Mouse (Mus musculus) regulatory T cell (primary cell): ENCODE measurements around the gene C5ar1.

Source experiments
- in situ Hi-C: fragments of 300-600 bp; cut with MboI, MseI; formaldehyde crosslinking; loops from one replicate; pipeline ENCODE4 v1.15.1; 2025; ENCODE audit warnings: high pct_unique_total_duplicates

The C5ar1 gene

DNA sequence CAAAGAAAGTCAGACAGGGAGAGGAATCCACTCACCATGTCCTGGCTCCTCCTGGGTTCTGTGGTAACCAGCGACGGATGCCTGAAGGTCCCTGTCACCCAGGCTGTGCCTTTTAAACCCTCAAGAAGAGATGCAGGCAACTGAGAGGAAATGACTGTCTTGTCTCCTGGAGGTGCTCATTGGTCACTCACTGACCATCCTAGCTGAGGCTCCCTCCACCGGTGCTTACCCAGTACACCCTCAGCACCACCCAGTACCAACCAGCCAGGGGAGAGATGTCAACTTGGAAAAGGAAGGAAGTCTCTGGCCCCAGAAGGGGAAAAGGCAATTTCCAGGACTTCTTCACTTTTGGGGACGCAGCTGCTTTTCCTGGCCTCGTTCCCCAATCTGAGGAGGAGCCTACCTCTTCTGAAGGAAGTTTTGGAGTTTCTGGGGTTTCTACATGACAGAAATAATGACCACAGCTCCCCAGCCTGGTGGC is at the start of gene C5ar1:
Gene C5ar1, minus strand, starts transcription at position 431 of the 481 bp plus-strand sequence.
- in situ Hi-C loops: no loop called here

DNA sequence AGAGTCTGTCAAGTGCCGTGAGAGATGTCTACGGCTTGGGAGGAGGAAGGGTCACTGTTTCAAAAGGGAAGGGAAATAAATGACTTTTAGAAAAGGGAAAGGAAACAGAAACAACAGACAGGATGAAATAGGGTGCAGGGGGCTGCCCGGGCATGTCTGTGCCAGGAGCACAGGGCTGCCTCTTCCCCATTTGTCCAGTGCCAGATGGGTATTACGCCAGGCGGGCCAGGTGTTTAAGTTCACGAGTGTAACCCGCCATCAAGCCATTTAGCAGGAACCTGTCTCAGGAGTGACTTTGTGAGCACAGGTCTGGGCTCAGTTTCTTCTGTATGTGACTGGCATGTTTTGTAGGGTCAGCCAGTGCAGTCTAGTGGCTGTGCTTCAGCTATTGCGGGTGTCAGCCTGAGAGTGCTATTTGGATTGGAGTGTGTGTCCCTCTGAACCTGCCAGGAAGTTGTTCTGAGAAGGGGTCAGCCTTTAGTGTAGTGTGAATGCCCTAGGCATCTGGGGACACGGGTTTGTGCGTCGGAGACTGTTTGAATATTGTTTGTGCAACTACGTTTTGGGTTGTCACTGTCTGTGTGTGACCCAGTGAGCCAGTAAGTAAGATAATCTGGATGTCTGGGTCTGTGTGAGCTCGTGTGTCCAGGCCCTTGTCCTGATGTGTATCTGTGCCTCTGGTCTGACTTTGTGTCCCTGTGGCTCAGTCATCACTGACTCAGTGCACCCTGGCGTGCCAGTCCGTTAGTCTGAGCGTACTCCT is 49.4 kb upstream of the C5ar1 start:
- in situ Hi-C loops: loop anchor here (10.0 kb wide), 1 partner anchor 306 kb away; the partner anchor contains the start of gene Arhgap35

DNA sequence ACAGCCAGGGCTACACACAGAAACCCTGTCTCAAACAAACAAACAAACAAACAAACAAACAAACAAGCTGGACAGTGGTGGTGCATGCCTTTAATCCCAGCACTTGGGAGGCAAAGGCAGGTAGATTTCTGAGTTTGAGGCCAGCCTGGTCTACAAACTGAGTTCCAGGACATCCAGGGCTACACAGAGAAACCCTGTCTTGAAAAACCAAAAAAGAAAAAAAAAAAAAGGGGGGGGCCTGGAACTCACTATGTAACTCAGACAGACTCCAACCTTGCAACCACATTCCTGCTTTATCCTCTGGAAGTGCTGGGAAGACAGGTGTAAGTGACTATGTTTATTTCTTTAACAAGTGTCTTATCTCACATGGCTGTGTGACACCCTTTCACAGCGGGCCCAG is 48.8 kb upstream of the C5ar1 start, which contains the start of gene Bbc3:
Gene Bbc3, plus strand, starts transcription at position 301 of the 400 bp plus-strand sequence.
- in situ Hi-C loops: loop anchor here (10.0 kb wide), 1 partner anchor 307 kb away; the partner anchor contains the start of gene Arhgap35

DNA sequence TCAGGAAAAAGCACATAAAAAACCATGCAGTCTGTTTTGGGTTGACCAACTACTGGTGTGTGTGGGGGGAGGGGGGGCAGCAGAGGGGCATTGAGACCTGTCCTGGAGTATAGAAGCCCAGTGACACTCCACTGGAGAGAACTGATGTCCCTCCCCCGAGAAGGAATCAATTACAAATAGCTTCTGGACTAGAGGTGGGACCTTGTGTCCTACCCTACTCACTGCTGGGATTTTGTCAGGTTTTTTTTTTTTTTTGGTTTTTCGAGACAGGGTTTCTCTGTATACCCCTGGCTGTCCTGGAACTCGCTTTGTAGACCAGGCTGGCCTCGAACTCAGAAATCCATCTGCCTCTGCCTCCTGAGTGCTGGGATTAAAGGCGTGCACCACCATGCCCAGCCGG is 47.8 kb upstream of the C5ar1 start:
- in situ Hi-C loops: loop anchor here (10.0 kb wide), 1 partner anchor 308 kb away; the partner anchor contains the start of gene Arhgap35

DNA sequence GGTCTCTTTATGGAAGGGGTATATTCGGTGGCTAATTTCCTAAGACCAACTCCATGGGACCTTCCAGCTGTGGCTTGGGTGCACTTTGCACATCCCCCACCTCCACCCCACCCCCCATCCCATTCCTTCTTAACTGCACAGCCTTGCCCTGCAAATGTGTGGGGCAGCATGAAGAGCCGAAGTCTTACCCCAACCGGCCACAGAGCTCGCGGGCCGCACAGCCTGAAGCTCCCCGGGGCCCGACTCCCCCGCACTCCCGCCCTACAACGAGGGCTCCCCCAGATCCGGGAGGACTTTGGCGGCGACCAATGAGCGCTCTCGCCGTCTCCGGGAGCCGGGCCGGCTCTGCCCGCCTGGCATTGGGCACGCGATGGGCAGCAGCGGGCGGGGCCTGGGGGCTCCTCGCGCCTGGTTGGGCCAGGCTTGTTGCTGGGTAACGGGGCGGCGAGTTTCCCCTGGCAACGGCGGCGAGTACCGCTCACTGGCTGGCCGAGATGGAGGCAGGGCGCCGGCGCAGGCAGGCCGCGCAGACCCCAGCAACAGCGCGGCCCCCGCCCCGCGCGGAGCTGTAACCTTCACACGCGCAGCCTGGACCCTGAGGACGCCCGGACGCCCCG is 40.2 kb upstream of the C5ar1 start:
- in situ Hi-C loops: loop anchor here (10.0 kb wide), 1 partner anchor 315 kb away; the partner anchor contains the start of gene Arhgap35

DNA sequence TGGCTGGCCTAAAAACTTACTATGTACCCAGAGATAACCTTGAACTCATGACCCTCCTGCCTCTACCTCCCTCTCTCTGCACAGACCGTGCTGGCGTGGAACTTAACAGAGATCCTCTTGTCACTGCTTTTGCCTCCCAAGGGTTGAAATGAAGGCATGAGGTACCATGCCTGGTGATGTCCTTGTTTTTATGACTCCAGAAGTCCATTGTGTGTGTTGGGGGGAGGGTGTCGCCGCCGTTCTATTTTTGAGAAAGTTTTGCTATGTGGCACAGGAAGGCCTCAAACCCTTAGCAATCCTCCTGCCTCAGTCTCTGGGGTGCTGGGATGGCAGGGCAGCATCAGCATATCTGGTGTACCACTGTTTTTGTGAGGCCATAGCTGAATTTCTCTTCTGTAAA is 39.6 kb upstream of the C5ar1 start:
- in situ Hi-C loops: no loop called here

DNA sequence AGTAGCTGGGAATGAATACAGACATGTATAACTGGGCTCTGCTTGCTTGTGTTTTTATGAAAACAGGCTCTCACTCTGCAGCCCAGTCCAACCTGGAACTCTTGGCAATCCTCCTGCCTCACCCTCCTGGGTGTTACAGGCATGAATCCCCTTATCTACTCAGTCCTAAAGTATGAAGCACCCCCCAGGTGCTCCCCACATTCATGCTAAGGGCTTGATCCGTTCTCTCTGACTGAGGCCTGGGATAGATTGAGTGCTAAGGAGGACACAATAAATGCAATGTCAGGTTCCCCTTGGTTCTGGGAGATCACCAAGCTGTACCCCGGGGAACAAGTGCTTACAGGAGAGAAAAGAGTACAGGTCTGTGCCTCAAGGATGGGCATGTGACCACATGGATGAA is 38.3 kb upstream of the C5ar1 start:
- in situ Hi-C loops: no loop called here

DNA sequence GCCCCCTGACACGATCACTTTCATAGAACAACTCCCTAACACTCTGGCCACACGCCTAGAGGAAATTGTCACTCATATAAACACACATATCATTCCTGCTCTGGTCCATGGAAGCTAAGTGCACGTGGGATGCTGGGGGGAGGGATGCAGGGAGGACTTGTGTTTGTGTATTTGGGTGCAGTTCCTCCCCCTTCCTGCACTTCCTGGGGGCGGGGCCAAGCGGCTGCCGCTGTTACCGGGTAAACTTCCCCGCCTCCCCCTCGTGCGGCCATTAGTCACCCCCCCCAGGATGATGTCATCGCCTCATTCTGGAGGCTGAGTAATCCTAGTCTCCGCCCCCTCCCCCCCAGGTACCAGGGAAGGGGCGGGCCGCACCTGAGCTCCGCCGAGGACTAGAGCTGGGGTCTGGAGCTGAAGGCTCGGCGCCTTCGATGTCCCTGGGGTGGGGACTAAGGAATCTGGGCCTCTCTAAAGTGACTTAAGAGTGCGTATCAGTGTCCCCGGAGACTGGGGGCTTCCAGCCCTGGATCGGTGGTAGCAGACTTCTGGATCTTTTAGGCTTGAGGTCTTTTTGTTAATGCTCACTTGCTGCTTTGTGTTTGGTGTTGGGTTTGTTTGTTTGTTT is 37.5 kb upstream of the C5ar1 start:
- in situ Hi-C loops: no loop called here

DNA sequence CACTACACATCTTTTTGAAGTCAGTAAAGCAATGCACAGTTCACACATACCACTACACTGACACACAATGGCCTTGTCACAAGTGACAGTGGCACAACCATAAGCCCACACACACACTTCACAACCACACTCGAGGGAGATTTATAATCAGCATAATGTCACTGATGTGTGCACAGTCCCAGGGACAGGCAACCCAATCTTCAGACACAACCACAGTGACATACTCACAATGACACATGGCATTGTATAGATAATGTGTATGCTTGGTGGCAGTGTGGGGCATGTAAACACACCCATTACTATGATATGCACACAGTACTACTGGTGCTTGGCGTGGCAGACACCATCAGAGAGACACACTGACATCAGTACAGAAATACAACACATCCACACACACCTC is 36.8 kb upstream of the C5ar1 start:
- in situ Hi-C loops: no loop called here

DNA sequence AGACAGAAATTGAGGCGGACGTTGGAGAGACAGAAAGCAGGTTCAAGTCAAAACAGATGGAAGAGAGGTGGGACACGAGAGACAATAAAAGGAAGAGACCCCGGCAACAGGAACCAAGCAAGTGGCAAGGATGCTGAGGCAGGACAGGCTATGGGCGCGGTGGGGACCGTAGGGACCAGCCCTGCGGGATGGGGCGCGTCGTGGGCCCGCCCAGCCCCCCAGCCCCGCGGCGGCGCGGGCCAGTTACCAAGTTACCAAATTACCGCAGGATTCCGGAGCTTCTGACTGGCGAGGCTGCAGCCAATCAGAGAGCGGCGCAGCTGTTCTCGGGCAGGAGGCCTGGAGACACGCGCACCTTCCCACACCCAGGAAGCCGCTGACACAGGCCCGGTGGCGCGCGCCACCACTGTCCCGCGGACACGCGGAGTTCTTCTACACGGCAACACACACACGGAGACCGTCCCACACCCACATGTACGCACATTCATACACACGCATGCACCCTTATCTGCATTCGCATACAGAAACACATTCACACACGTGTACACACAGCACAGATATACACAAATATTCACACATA is 36.1 kb upstream of the C5ar1 start:
- in situ Hi-C loops: no loop called here

DNA sequence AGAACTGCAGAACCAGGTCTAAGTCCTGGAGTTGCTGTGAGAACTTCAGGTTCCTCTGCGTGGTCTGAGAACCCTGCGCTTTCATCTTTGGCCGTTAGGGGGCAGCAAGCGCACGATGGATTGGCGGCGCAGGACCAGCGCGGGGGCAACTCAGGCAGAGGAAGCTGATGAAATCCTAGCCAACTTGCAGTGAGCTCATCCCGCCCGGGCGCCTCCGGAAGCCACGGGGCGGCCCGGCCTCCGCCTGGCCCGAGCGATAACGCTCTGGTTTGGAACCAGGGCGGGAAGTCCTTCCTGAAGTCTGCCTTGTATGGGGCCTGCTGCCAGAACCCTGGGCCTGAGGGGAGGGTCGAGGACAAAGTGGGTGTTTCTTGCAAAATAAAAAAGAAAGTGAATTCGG is 35.5 kb upstream of the C5ar1 start:
- in situ Hi-C loops: loop anchor here (5.0 kb wide), 1 partner anchor 32 kb away; no protein-coding TSS in a partner anchor

DNA sequence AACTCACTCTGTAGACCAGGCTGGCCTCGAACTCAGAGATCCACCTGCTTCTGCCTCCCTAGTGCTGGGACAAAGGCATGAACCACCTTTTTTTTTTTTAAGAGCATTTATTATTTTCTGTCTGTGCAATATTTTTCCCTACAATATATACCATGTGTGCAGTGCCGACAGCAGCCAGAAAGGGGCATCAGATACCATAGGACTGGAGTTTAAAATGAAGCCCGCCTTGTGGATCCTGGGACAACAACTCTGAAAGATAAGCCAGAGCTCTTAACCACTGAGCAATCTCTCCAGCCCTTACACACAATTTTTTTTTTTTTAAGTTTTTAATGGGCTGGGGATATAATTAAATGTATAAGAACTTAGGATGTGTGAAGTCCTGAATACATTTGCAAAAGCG is 35.0 kb upstream of the C5ar1 start:
- in situ Hi-C loops: loop anchor here (5.0 kb wide), 1 partner anchor 33 kb away; no protein-coding TSS in a partner anchor

DNA sequence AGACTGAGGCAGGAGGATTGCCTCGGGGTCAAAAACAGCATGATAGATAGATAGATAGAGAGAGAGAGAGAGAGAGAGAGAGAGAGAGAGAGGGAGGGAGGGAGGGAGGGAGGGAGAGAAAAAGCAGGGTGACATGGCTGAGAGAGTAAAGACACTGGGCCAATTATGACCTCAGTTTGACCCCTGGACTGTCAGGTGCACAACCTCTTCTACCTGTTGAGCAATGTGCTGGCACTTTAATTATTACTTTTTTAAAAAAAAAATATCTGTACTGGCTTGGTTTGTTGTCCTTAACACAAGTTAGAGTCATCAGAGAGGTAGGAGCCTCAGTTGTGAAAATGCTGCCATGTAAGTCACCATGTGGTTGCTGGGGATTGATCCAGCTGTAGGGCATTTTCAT is 28.5 kb upstream of the C5ar1 start:
- in situ Hi-C loops: no loop called here

DNA sequence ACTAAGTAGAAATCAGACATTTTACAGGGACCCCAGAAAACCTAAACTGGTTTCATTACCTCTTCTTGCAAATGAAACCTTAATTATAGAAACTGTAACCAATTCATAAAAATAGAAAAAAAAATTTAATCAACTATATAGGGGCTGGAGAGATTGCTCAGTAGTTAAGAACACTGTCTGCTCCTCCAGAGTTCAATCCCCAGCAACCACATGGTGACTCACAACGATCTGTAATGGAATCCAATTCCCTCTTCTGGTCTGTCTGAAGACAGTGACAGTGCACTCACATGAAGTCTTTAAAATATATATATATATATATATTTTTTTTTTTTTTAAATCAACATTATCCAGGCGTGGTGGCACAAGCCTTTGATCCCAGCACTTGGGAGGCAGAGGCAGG is 27.7 kb upstream of the C5ar1 start:
- in situ Hi-C loops: no loop called here

DNA sequence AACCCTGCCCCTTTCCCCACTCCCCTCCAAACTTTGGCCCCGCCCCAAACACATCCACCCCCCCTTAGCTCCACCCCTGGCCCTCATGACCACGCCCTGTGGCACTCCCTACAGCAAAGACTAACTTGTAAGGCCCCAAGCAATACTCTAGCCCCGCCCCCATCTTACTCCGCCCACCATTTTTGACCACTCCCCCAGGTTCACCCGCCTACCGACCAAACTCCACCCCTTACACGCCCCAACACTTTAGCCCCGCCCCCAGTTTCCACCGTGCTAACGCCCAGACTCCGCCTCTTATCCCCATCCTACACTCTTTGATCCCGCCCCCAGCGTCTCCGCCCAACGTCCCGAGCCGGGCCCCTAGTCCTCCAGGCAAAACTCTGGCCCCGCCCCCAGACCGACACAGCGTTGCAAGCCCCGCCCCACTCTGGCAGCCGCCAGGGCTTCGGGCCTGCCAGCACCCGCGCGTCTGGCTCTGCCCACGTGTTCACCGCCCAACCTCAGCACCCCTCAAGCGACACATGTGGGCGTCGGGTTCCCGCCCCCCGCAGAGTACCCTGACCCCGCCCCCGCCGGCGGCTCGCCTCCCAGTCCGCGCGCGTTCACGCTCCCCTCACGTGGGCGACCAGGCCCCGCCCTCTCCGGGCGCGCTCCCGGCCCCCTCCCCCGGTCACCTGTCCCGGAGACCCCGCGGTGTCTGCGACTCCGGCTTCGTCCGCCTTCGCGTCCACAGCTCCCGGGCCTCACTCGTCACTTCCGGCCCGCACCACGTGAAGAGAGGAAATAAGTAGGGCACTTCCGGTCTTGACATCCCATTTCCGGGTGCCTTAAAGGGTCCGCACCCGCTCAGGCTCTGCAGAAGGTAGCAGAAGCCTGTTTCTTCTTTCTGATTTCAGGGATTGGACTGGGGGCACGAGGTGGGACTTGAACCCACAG is 27.0 kb upstream of the C5ar1 start, which contains the start of gene Ccdc9:
Gene Ccdc9, minus strand, starts transcription at position 770 of the 936 bp plus-strand sequence.
- in situ Hi-C loops: no loop called here

DNA sequence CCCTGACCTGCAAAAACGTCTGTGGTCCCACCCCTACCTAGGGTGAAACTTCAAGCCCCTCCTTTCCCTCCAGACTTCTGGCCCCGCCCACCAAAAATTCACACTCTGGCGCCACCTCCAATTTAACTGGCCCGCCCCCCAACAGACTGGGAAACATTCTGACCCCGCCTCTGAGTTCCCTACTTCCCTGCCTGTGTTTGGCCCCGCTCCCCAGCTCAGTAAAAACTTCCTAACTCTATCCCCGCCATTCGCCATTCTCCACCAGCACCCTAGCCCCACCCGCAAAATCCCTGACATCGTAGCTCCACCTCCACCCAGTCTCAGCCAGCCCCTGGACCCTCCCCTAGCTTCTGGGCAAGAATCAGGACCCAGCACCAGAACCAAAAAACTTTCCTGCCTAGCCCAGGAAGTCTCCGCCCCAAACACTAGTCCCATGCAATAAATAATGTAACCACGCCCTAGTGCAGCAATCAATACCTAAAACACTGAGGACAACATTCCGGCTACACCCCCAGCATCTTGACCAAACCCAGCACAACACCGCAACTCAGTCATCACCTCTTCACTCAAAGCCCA is 26.2 kb upstream of the C5ar1 start:
- in situ Hi-C loops: no loop called here

DNA sequence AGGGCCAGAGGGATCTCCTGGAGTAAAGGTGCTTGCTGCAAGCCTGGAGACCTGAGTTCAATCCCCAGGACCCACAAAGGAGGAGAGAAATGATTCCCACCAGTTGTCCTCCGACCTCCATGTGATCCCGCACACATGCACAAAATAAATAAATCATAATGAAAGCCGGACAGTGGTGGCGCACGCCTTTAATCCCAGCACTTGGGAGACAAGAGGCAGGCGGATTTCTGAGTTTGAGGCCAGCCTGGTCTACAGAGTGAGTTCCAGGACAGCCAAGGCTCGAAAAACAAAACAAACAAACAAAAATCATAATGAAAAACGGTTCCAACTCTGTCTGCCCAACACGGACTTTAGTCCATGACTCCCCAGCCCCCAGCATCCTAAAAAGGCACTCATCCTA is 25.6 kb upstream of the C5ar1 start:
- in situ Hi-C loops: no loop called here

DNA sequence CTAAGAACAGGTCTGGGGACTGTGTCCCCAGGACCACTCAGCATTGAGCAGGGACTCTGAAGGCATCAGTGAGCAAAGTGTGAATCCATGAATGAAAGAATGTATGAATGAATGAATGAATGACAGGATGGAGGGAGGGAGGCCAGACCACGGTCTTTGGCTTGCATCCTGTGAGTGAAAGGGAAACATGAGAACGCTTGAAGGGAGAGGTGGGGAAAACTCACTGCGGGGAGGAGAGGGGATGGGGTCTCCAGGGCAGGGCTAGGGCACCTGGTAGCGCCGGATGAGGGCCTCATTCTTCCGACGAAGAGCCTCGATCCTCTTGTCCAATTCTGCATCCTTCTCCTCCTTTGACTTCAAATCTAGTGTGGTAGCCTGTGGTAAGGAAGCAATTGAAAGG is 24.7 kb upstream of the C5ar1 start:
- in situ Hi-C loops: no loop called here

DNA sequence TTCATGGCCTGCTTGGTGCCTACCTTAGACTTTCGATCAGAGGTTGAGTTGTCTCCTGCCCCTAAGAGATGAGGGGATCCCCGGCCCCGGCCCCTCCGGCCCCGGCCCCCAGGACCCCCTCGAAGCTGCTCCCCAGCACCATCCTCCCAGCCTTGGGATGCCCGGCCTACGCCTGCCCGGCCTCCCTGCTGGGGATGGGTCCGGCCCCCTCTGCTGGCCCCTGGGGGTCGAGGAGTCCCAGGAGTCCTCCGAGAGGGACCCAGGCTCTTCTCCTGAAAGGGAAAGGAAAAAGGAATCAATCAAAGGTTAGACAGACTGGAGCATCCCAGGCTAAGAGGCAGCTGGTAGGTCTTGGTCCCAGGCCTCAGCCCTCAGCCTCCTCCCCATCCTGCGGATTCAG is 23.0 kb upstream of the C5ar1 start:
- in situ Hi-C loops: no loop called here

DNA sequence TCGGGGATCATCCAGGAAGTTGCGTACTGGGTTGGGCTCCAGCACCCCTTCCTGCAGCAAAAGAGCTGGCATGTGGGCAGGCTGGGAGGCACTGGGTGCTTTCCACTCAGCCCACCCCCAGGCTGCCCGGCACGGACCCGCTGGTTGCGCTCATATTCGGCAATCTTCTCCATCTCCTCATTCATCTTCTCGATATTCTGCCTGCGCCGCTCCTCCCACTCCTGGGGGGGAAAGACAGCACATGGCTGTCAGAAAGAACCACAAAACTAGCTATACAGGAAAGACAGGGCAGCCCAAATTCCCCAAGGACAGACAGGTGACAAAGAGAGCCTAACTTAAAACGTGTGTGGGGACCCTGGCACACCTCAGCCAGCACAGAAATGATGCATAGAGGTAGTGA is 21.4 kb upstream of the C5ar1 start:
- in situ Hi-C loops: no loop called here
